Mouse (Mus musculus) frontal cortex, adult (tissue): ENCODE results near the gene Dolpp1.

Source experiments
- ATAC-seq: cut with Nextera tagmentation; 2 replicates; pipeline ENCODE4 v1.9.2; 2017; ENCODE audit warnings: mild to moderate bottlenecking, moderate library complexity, mixed read lengths; ENCODE audit not compliant: low TSS enrichment

Gene Dolpp1

GRCm38 (mm10) chr2:30392114-30392576, at the start of gene Dolpp1:
Dolpp1 (plus strand) TSS chr2:30392254.
- peak; percentile 93 for ATAC-seq

- no peak for ATAC-seq
Measured at GRCm38 (mm10) chr2:30342544-30342943, 49.5 kb upstream of the Dolpp1 start.

GRCm38 (mm10) chr2:30343601-30344137, 48.4 kb upstream of the Dolpp1 start:
- ATAC-seq, result 0 out of 2 replicates have a peak, but pooled peaks have one; percentile 18

GRCm38 (mm10) chr2:30345971-30346676, 45.9 kb upstream of the Dolpp1 start:
- ATAC-seq, result no peak

- ATAC-seq, result no peak
Measured at GRCm38 (mm10) chr2:30349196-30349595, 42.9 kb upstream of the Dolpp1 start.

- no peak for ATAC-seq
Measured at GRCm38 (mm10) chr2:30351149-30351548, 40.9 kb upstream of the Dolpp1 start.

- ATAC-seq, result no peak
Measured at GRCm38 (mm10) chr2:30355861-30356260, 36.2 kb upstream of the Dolpp1 start.

- no peak for ATAC-seq
Measured at GRCm38 (mm10) chr2:30356266-30356665, 35.8 kb upstream of the Dolpp1 start.

- no peak for ATAC-seq
Measured at GRCm38 (mm10) chr2:30356906-30357305, 35.1 kb upstream of the Dolpp1 start.

- ATAC-seq, result peak; percentile 42; the same call in 1 of the 2 replicates
Measured at GRCm38 (mm10) chr2:30357552-30358510, 34.2 kb upstream of the Dolpp1 start.

- ATAC-seq, result peak; percentile 41
Measured at GRCm38 (mm10) chr2:30358533-30359531, 33.2 kb upstream of the Dolpp1 start, which contains the start of gene Sh3glb2. Sh3glb2 (minus strand) TSS chr2:30359337.

- ATAC-seq, result no peak
Measured at GRCm38 (mm10) chr2:30360626-30361025, 31.4 kb upstream of the Dolpp1 start.

- ATAC-seq, result no peak
Measured at GRCm38 (mm10) chr2:30362865-30363264, 29.2 kb upstream of the Dolpp1 start.

GRCm38 (mm10) chr2:30363773-30364650, 28.0 kb upstream of the Dolpp1 start, which contains the start of gene Miga2:
Miga2 (plus strand) TSS chr2:30364233.
- ATAC-seq, result peak; percentile 96

GRCm38 (mm10) chr2:30365281-30366069, 26.6 kb upstream of the Dolpp1 start:
- ATAC-seq, result no peak

- ATAC-seq, result no peak
Measured at GRCm38 (mm10) chr2:30366203-30366602, 25.9 kb upstream of the Dolpp1 start.

GRCm38 (mm10) chr2:30371544-30371943, 20.5 kb upstream of the Dolpp1 start:
- ATAC-seq, result no peak

GRCm38 (mm10) chr2:30372726-30373125, 19.3 kb upstream of the Dolpp1 start:
- no peak for ATAC-seq

GRCm38 (mm10) chr2:30375893-30376292, 16.2 kb upstream of the Dolpp1 start:
- no peak for ATAC-seq
